Mouse (Mus musculus): ENCODE data around the gene Fmn2. TPM values are rescaled to one million over a fixed set of nuclear protein-coding genes. Genes with fewer than 3 reads are reported as not detected.

Fmn2 gene
- polyA plus RNA-seq, 1 experiment from 2014 or later = 0.78 TPM

DNA sequence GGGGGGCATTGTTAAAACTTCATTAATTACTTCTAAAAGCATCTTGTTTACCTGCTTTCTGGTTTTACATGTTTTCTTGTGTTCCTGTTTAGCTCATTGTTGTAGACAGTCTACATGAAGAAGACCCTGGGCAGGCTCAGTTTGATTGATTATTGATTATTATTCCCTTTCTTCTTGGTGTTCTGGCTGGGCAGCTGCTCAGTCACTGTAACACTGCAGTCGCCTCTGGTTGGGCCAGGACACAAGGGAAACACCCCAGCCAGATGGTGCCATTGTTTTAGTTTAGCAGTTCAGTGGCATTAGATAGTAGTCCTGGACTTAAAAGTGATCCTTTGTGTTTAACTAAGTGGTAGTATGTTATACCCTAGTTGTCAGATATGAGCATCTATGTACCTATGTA is 167.5 kb downstream of the Fmn2 start:
- Histone ChIP-seq H3K36me3 (no peaks in the 10 kb centered on the region), H3K27me3 (replicated peaks) (no peaks in the 10 kb centered on the region), H3K4me3 (no peak overlapping the region), H3K9ac (no peak overlapping the region), H3K4me1 (replicated peaks) (no peaks in the 10 kb centered on the region), H3K27ac (ENCODE audit: poor library complexity, severe bottlenecking) (no peak overlapping the region), H3K9me3 (replicated peaks) (no peaks in the 10 kb centered on the region), H3K4me2 (no peak overlapping the region)
- 73% methylated on average over 1 of the region's 1 CpGs for WGBS
- no peak for ATAC-seq (ENCODE audit: insufficient number of reproducible peaks, low FRiP score)

GRCm38 (mm10) chr1:174670846-174671245 is 169.2 kb downstream of the Fmn2 start:
- ATAC-seq (ENCODE audit: insufficient number of reproducible peaks, low FRiP score) = no peak
- H3K9ac ChIP-seq = no peak overlapping the region
- 87% methylated on average over 8 of the region's 8 CpGs for WGBS
- H3K36me3 ChIP-seq = no peaks in the 10 kb centered on the region
- no peak overlapping the region for H3K27ac ChIP-seq (ENCODE audit: poor library complexity, severe bottlenecking)
- H3K4me2 ChIP-seq = no peak overlapping the region
- no peaks in the 10 kb centered on the region for H3K9me3 ChIP-seq (replicated peaks)
- no peaks in the 10 kb centered on the region for H3K4me1 ChIP-seq (replicated peaks)
- H3K27me3 ChIP-seq (replicated peaks) = no peaks in the 10 kb centered on the region
- no peak overlapping the region for H3K4me3 ChIP-seq

GRCm38 (mm10) chr1:174674586-174674985 is 173.0 kb downstream of the Fmn2 start:
- whole genome bisulfite sequencing = 48% methylated on average over 8 of the region's 8 CpGs
- no peaks in the 10 kb centered on the region for H3K4me1 ChIP-seq (replicated peaks)
- H3K9ac ChIP-seq = no peak overlapping the region
- no peaks in the 10 kb centered on the region for H3K27me3 ChIP-seq (replicated peaks)
- H3K36me3 ChIP-seq = no peaks in the 10 kb centered on the region
- no peak overlapping the region for H3K4me3 ChIP-seq
- no peak overlapping the region for H3K4me2 ChIP-seq
- ATAC-seq (ENCODE audit: insufficient number of reproducible peaks, low FRiP score) = no peak
- H3K9me3 ChIP-seq (replicated peaks) = no peaks in the 10 kb centered on the region
- H3K27ac ChIP-seq (ENCODE audit: poor library complexity, severe bottlenecking) = no peak overlapping the region

GRCm38 (mm10) chr1:174675316-174675715 is 173.7 kb downstream of the Fmn2 start:
- no peak overlapping the region for H3K27ac ChIP-seq (ENCODE audit: poor library complexity, severe bottlenecking)
- no peak overlapping the region for H3K4me2 ChIP-seq
- no peaks in the 10 kb centered on the region for H3K9me3 ChIP-seq (replicated peaks)
- no peak overlapping the region for H3K9ac ChIP-seq
- no peak overlapping the region for H3K4me3 ChIP-seq
- no peak for ATAC-seq (ENCODE audit: insufficient number of reproducible peaks, low FRiP score)
- H3K36me3 ChIP-seq = no peaks in the 10 kb centered on the region
- WGBS = 82% methylated on average over 6 of the region's 6 CpGs
- H3K4me1 ChIP-seq (replicated peaks) = no peaks in the 10 kb centered on the region
- no peaks in the 10 kb centered on the region for H3K27me3 ChIP-seq (replicated peaks)

GRCm38 (mm10) chr1:174676187-174676586 is 174.6 kb downstream of the Fmn2 start:
- Histone ChIP-seq H3K27me3 (replicated peaks) (no peaks in the 10 kb centered on the region), H3K4me3 (no peak overlapping the region), H3K36me3 (no peaks in the 10 kb centered on the region), H3K4me2 (no peak overlapping the region), H3K27ac (ENCODE audit: poor library complexity, severe bottlenecking) (no peak overlapping the region), H3K4me1 (replicated peaks) (no peaks in the 10 kb centered on the region), H3K9me3 (replicated peaks) (no peaks in the 10 kb centered on the region), H3K9ac (no peak overlapping the region)
- WGBS = 72% methylated on average over 3 of the region's 3 CpGs
- no peak for ATAC-seq (ENCODE audit: insufficient number of reproducible peaks, low FRiP score)

- H3K9ac ChIP-seq = no peak overlapping the region
- no peaks in the 10 kb centered on the region for H3K27me3 ChIP-seq (replicated peaks)
- H3K4me3 ChIP-seq = no peak overlapping the region
- WGBS = 28% methylated on average over 4 of the region's 4 CpGs
- H3K4me2 ChIP-seq = no peak overlapping the region
- H3K4me1 ChIP-seq (replicated peaks) = no peaks in the 10 kb centered on the region
- no peaks in the 10 kb centered on the region for H3K9me3 ChIP-seq (replicated peaks)
- H3K27ac ChIP-seq (ENCODE audit: poor library complexity, severe bottlenecking) = no peak overlapping the region
- ATAC-seq (ENCODE audit: insufficient number of reproducible peaks, low FRiP score) = no peak
- H3K36me3 ChIP-seq = no peaks in the 10 kb centered on the region
These were observed 175.6 kb downstream of the Fmn2 start for GRCm38 (mm10) chr1:174677211-174677610.

DNA sequence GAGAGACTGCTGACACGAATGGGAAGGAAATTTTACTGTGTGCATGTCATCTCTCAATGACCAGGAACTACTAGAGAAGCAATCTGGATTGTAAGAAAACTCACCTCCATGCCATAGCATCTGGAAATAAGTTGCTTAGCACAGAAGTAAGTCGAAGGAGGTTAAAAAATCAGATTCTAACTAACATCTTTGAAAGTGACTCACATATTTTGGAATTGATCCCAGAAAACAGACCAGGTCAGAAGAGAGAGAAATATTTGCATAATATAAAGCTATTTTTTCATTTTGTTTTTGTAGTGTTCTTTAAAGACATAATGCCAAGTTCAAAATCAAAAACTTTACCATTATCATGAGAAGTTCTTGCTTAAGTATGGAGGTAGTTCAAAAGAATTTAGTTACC is 187.7 kb downstream of the Fmn2 start:
- Histone ChIP-seq H3K9me3 (replicated peaks) (no peaks in the 10 kb centered on the region), H3K36me3 (no peaks in the 10 kb centered on the region), H3K4me1 (replicated peaks) (no peaks in the 10 kb centered on the region), H3K27ac (ENCODE audit: poor library complexity, severe bottlenecking) (no peak overlapping the region), H3K4me2 (no peak overlapping the region), H3K27me3 (replicated peaks) (no peaks in the 10 kb centered on the region), H3K9ac (no peak overlapping the region), H3K4me3 (no peak overlapping the region)
- WGBS = 68% methylated on average over 2 of the region's 2 CpGs
- ATAC-seq (ENCODE audit: insufficient number of reproducible peaks, low FRiP score) = no peak

DNA sequence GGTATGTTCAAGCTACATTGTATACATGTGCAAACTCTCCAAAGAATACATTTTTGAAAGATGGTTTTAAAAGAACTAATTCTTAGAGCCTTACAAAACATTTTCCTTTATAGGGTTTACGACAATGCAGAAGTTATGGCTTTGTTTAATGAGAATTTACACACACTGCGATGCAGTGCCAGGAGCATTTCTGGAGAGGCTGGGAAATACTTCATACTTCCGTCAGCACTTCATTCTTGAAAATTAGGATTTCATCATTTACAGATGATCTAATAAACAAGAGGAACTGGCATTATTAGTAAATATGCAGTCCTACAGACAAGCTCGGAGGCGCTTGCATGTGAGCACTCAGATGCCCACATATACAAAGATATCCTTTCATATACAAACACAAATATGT is 199.2 kb downstream of the Fmn2 start:
- 91% methylated on average over 5 of the region's 5 CpGs for WGBS
- H3K9me3 ChIP-seq (replicated peaks) = no peaks in the 10 kb centered on the region
- no peak overlapping the region for H3K4me2 ChIP-seq

DNA sequence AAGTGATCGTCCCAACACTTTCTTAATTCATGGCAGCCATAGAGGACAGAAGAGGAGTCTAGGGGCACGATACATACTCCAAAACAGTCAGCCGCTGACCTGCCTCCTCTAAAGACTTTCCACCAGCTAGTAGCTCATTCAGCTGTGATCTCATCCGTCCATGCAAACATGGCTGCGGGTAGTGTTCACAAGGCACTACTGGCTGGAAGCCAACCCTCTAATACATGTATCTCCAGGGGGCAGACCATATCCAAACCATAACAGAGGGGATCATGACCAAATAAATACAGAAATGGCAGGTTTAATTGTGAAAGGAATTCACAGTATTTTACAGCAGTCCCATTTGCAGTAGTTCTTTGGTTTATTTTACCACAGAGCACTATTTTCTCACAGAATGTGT is 200.2 kb downstream of the Fmn2 start:
- H3K27ac ChIP-seq (ENCODE audit: poor library complexity, severe bottlenecking) = no peak overlapping the region
- H3K27me3 ChIP-seq (replicated peaks) = no peaks in the 10 kb centered on the region
- H3K4me1 ChIP-seq (replicated peaks) = no peaks in the 10 kb centered on the region
- no peak for ATAC-seq (ENCODE audit: insufficient number of reproducible peaks, low FRiP score)
- no peaks in the 10 kb centered on the region for H3K36me3 ChIP-seq
- 78% methylated on average over 5 of the region's 5 CpGs for WGBS
- no peak overlapping the region for H3K4me2 ChIP-seq
- H3K9me3 ChIP-seq (replicated peaks) = no peaks in the 10 kb centered on the region
- no peak overlapping the region for H3K4me3 ChIP-seq
- no peak overlapping the region for H3K9ac ChIP-seq

More for the DNA sequence above, 199.2 kb downstream of the Fmn2 start:
- no peaks in the 10 kb centered on the region for H3K36me3 ChIP-seq
- no peak overlapping the region for H3K27ac ChIP-seq (ENCODE audit: poor library complexity, severe bottlenecking)
- no peak for ATAC-seq (ENCODE audit: insufficient number of reproducible peaks, low FRiP score)
- H3K4me1 ChIP-seq (replicated peaks) = no peaks in the 10 kb centered on the region
- no peak overlapping the region for H3K9ac ChIP-seq
- no peaks in the 10 kb centered on the region for H3K27me3 ChIP-seq (replicated peaks)
- H3K4me3 ChIP-seq = no peak overlapping the region

- H3K27me3 ChIP-seq (replicated peaks) = no peaks in the 10 kb centered on the region
- 85% methylated on average over 1 of the region's 1 CpGs for WGBS
- H3K27ac ChIP-seq (ENCODE audit: poor library complexity, severe bottlenecking) = no peak overlapping the region
- no peak overlapping the region for H3K9ac ChIP-seq
- no peaks in the 10 kb centered on the region for H3K9me3 ChIP-seq (replicated peaks)
- H3K36me3 ChIP-seq = no peaks in the 10 kb centered on the region
- H3K4me3 ChIP-seq = no peak overlapping the region
- H3K4me1 ChIP-seq (replicated peaks) = no peaks in the 10 kb centered on the region
- no peak overlapping the region for H3K4me2 ChIP-seq
- ATAC-seq (ENCODE audit: insufficient number of reproducible peaks, low FRiP score) = no peak
These were observed 202.3 kb downstream of the Fmn2 start for GRCm38 (mm10) chr1:174703909-174704308.

DNA sequence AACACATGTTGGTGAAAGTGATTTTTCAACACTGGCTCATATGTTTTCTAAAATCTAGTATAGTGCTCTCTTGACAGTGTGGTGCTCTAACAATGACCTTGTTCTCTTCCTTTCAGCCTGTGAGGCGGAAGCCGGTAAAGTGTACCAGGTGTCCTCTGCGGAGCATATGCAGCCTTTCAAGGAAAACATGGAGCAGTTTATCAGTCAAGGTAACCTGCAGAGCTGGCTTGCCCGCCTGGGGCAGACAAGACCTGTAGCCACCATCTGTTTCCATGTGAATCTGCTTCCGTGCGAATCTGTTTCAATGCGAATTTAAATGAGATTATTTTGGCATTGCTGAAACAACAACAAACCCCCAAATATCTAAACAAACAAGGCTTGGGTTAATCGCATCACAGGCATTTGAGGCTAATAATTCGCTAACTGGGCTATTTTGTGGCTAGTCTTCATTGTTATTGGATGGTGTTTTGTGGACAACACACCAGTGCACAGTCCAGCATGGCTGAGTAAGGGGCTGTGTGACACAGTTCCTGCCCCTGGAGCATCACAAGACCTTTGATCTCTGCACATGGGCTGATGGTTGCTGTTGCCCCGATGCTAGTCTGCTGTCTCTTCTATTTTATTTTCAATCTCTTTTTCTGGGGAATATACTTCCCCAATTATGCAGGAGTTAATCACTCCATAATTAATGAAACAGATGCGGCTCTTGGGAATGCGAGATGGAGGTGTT is 218.3 kb downstream of the Fmn2 start:
- ATAC-seq (ENCODE audit: insufficient number of reproducible peaks, low FRiP score) = no peak
- no peaks in the 10 kb centered on the region for H3K36me3 ChIP-seq
- no peaks in the 10 kb centered on the region for H3K27me3 ChIP-seq (replicated peaks)
- no peaks in the 10 kb centered on the region; the same call in 1 of the 2 replicates for H3K9me3 ChIP-seq (replicated peaks)
- H3K4me2 ChIP-seq = no peak overlapping the region
- H3K4me3 ChIP-seq = no peak overlapping the region
- H3K4me1 ChIP-seq (replicated peaks) = no peaks in the 10 kb centered on the region
- no peak overlapping the region for H3K27ac ChIP-seq (ENCODE audit: poor library complexity, severe bottlenecking)
- H3K9ac ChIP-seq = no peak overlapping the region
- 89% methylated on average over 12 of the region's 12 CpGs for WGBS

DNA sequence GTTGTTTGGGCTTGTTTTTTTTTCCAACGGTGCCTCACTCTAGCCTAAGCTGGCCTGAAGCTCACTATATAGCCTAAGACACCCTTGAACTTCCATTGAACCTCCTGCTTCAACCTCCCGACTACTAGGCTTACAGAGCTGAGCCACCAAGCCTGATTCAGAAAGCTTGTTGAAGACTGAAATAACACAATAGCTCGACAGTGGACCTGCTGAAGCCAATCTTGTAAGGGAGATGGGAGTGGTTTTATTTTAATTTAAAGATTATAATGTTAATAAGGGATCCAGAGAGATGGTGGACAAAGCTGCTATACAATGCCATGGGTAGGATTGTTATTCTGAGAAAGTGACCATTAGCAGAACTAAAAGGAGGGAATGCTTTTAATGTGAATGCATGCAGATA is 227.1 kb downstream of the Fmn2 start:
- Histone ChIP-seq H3K27ac (ENCODE audit: poor library complexity, severe bottlenecking) (no peak overlapping the region), H3K9ac (no peak overlapping the region), H3K36me3 (no peaks in the 10 kb centered on the region), H3K9me3 (replicated peaks) (no peaks in the 10 kb centered on the region), H3K4me3 (no peak overlapping the region), H3K4me2 (no peak overlapping the region), H3K27me3 (replicated peaks) (no peaks in the 10 kb centered on the region), H3K4me1 (replicated peaks) (no peaks in the 10 kb centered on the region)
- WGBS = 70% methylated on average over 3 of the region's 3 CpGs
- ATAC-seq (ENCODE audit: insufficient number of reproducible peaks, low FRiP score) = no peak
